Mouse (Mus musculus) urinary bladder, postnatal 4 days (tissue): ENCODE measurements around the gene Bcam.
A peak's percentile ranks its signal among the peaks of the same experiment; 100 is the strongest.

Experiments
- DNase-seq, 2 experiments: peaks; one replicate each; pipeline ENCODE4 v3.0.0; 2021 to 2022; ENCODE audit warnings: low spot score in 2 of 2

The Bcam gene

DNA sequence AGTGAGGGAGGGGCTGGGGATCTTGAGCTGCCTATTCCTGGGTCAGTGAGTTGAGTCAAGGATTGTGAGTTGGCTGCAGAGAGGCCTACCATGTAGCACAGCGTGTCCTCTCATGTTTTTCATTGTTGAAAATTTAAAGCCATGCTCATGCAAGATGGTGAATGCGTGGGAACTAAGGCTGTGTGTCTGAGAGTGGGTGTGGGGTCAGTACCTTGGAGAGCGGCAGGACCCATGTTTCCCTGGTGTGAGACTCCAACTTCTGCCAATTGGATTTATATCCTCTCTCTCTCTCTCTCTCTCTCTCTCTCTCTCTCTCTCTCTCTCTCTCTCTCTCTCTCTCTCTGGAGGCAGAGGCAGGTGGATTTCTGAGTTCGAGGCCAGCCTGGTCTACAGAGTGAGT, 44.3 kb downstream of the Bcam start:
- DNase-seq: no peak

DNA sequence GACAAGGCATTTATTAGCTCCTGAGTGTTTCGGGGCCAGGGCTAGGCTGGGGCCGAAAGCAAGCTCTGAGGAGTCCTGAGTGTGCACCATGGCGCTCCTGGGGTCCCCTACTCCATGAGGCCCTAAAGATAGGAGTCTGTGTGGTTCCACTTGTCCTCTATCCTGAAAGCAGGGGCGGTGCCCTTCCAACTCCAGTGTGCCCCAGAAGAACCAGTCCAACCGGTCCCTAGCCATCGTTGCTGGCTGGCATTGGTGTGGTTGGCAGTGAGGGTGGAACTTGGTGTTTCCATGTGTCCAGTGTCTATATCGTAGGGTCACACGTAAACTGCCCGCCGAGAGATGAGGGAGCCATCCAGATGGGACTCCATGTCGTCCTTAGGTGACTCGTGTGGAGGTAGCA, 46.6 kb downstream of the Bcam start:
- peak in 1 of 2 experiments; percentile 69 for DNase-seq

- no peak for DNase-seq
Observed at GRCm38 (mm10) chr7:19722754-19723195, 48.0 kb downstream of the Bcam start.

DNA sequence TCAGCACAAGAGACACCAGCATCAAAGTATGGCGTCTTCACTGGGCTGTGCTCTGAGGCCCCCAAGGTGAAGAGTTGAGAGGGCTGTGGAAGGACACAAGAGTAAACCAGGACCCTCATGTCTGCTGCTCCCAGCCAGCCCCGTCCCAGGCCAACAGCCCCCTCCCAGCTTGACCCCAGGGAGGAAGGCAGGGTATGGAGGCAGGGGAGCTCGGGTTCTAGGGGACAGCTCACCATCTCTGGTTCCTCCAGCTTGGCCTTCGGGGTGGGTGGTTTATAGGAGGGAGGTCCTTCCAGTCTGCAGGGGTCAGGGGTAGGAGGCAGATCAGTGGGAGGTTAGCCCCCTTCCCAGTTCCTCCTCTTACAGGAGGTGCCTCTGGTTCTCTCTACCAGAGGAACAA, 51.6 kb downstream of the Bcam start:
- no peak for DNase-seq

DNA sequence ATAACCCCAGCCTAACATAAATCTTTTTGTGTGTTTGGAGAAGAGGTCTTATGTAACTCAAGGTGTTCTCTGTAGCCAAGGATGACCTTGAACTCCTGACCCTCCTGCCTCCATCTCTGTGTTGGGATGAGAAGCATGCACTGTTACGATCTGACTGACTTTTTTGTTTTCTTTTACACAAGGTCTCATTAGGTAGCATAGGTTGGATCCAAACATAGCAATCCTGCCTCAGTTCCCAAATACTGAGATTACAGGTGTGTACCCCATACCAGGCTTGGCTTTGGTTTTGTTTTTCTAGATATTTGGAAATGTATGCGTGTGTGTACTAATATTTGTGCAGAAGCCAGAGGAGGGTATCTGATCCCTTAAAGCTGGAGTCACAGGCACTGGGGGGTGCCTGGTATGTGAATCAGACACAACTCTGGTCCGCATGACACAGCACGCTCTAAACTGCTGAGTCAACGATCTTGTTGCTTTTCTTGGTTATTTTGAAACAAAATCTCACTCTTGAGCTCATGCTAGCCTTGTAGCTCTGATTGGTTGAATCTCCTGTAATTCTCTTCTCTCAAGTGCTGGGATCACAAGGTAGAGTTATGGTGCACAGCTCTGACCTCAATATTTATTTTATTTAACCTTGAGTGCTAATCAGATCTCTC, 52.4 kb downstream of the Bcam start:
- no peak for DNase-seq

DNA sequence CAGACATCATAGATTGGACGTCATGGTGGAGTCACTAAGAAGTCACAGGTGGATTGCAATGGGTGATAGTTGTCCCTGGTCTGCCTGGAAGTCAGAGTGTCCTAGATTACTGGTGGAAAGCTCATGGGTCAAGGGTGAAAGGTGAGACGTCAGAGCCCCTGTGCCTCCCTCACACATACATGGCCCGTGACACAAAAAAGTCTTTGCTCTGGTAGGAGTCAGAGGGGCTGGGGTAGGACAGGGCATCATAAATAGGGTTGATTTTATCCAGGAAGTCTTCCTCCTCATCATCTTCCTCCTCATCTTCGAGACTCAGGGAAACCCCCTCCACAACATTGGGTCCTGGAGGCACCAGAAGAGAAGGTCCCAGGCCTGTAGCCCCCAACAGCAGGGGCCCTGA, 53.5 kb downstream of the Bcam start:
- DNase-seq: no peak

DNA sequence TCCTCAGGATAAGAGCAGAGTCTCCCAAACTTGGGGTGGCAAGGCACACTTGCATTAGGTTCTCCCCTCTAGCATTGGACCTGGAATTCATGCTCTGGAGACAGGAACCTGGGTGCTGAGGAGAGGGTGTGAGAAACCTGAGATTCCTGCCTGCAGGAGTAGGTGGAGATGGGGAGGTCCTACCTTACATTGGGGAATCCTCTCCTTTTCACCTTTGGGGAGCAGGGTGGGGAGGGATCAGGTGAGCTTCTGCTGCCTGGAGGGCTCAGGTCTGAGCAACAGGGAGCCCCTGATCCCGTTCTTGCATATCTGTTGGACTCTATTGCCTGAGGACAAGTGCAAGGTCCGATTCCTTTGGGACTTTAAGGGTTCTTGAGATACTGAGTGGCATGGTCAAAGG, 54.0 kb downstream of the Bcam start:
- DNase-seq: no peak

- no peak for DNase-seq
Observed at GRCm38 (mm10) chr7:19716055-19716682, 54.6 kb downstream of the Bcam start.

GRCm38 (mm10) chr7:19715239-19716054, 55.4 kb downstream of the Bcam start, which contains the start of gene Tomm40:
Gene Tomm40 (minus strand): TSS chr7:19715438.
- DNase-seq: peak; percentile 97 to 99

- no peak for DNase-seq
Observed at GRCm38 (mm10) chr7:19714836-19715235, 56.0 kb downstream of the Bcam start.

- no peak for DNase-seq
Observed at GRCm38 (mm10) chr7:19713598-19713997, 57.2 kb downstream of the Bcam start.

DNA sequence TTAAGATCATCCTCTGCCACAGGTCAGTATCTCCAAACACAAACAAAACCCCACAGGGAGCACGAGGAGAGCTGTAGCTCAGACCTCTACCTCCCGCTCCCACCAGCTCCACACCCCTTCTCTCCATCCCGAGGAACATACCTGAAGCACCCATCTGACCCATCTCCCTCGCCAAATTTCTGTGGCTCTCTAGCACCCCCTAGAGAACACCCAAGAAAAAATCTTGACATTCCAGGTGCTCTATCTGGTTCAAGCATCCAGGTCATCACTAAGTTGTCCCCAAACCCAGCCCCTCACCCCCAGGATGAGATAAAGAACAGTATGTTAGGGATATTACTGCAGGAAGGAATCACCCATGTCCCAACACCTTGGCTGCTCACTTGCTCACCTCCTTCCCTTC, 57.6 kb downstream of the Bcam start:
- DNase-seq: no peak

DNA sequence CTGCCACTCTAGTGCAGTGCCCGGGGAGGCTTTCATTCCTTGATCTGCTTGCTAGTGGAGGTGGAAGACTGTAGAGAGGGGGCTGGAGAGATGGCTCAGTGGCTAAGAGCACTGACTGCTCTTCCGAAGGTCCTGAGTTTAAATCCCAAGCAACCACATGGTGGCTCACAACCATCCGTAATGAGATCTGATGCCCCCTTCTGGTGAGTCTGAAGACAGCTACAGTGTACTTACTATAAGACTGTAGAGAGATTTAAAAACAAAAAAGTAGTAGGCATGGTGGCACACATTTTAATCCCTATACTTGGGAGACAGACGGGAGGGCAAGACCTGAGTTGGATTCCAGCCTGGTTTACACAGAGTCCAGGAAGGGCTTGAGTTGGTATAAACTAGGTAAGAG, 58.4 kb downstream of the Bcam start:
- DNase-seq: no peak

GRCm38 (mm10) chr7:19710650-19711049, 60.2 kb downstream of the Bcam start:
- no peak for DNase-seq
